Mouse (Mus musculus) heart, postnatal 4 days (tissue): ENCODE data around the gene Hemgn. TPM values are rescaled to one million over a fixed set of nuclear protein-coding genes. Genes with fewer than 3 reads are reported as not detected.

ENCODE experiments used
- DNase-seq: peaks from one replicate; pipeline ENCODE4 v3.0.0; 2021
- total RNA-seq, 2 experiments: library from RNA; stranded (reverse); gene quantifications; 2 replicates each; pipeline ENCODE4 v1.2.3; 2021

Gene Hemgn
- under 1 TPM in 1 of 2 experiments, not detected in 1; 0.36 TPM for total RNA-seq

GRCm38 (mm10) chr4:46413406-46413805 lies at the start of gene Hemgn:
Gene Hemgn, minus strand, starts transcription at chr4:46413506.
- no peak for DNase-seq

GRCm38 (mm10) chr4:46458411-46458810 lies 45.1 kb upstream of the Hemgn start:
- DNase-seq: no peak

- DNase-seq: no peak
Measured at GRCm38 (mm10) chr4:46457186-46457585, 43.9 kb upstream of the Hemgn start.

- no peak for DNase-seq
Measured at GRCm38 (mm10) chr4:46456762-46457161, 43.5 kb upstream of the Hemgn start.

GRCm38 (mm10) chr4:46454097-46454864 lies 41.0 kb upstream of the Hemgn start:
- DNase-seq: no peak

GRCm38 (mm10) chr4:46452855-46453719 lies 39.8 kb upstream of the Hemgn start:
- no peak for DNase-seq

GRCm38 (mm10) chr4:46452481-46452850 lies 39.2 kb upstream of the Hemgn start:
- peak; percentile 63 for DNase-seq

- DNase-seq: peak; percentile 80
Measured at GRCm38 (mm10) chr4:46451758-46452480, 38.6 kb upstream of the Hemgn start.

- DNase-seq: peak; percentile 75
Measured at GRCm38 (mm10) chr4:46451240-46451757, 38.0 kb upstream of the Hemgn start.

GRCm38 (mm10) chr4:46450519-46451131 lies 37.3 kb upstream of the Hemgn start, which contains the start of gene Anp32b:
Gene Anp32b, plus strand, starts transcription at chr4:46450902.
- DNase-seq: peak; percentile 96

GRCm38 (mm10) chr4:46450020-46450518 lies 36.8 kb upstream of the Hemgn start:
- no peak for DNase-seq

GRCm38 (mm10) chr4:46448886-46449285 lies 35.6 kb upstream of the Hemgn start:
- DNase-seq: peak; percentile 14

GRCm38 (mm10) chr4:46447461-46447860 lies 34.2 kb upstream of the Hemgn start:
- DNase-seq: no peak

GRCm38 (mm10) chr4:46445237-46445945 lies 32.1 kb upstream of the Hemgn start:
- DNase-seq: no peak

- no peak for DNase-seq
Measured at GRCm38 (mm10) chr4:46442501-46442900, 29.2 kb upstream of the Hemgn start.

GRCm38 (mm10) chr4:46432339-46433036 lies 19.2 kb upstream of the Hemgn start:
- no peak for DNase-seq

- DNase-seq: no peak
Measured at GRCm38 (mm10) chr4:46428903-46429499, 15.7 kb upstream of the Hemgn start.

GRCm38 (mm10) chr4:46422625-46423024 lies 9.3 kb upstream of the Hemgn start:
- DNase-seq: no peak

- DNase-seq: no peak
Measured at GRCm38 (mm10) chr4:46418851-46419250, 5.5 kb upstream of the Hemgn start.

GRCm38 (mm10) chr4:46417491-46417890 lies 4.2 kb upstream of the Hemgn start:
- no peak for DNase-seq
